Mouse (Mus musculus) heart, adult 2 months (tissue): ENCODE results near the gene Ifna6.

Experiments
- CTCF ChIP-seq: fragments of 200-600 bp; IDR thresholded peaks from 2 replicates; pipeline ENCODE4 v1.8.1; 2022; ENCODE audit warnings: antibody characterized with exemption, mild to moderate bottlenecking, moderate library complexity
- POLR2A ChIP-seq: fragments of 200-500 bp; IDR thresholded peaks from 2 replicates; pipeline ENCODE4 v1.6.1; 2011; ENCODE audit warnings: mild to moderate bottlenecking, low read depth, low read length, control low read depth; ENCODE audit not compliant: insufficient read depth

DNA sequence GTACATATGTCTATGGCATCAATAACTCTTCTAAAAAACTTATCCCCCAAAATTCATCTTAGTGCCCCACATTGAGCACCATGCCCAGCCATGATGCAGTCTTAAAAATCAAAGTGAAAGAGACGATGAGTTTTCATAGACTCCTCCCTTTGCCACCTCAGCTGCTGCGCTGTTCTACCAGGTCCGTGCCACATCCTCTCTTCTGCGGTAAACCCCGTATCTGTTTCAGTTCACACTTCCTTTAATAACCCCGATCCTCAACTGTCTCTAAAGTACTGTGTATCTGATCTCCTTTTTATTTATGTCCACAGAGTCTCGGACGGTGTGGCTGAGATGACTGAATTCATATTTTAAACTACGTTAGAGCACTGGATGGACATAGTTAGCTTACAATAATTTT is 37.4 kb downstream of the Ifna6 start:
- no peak for TF ChIP-seq CTCF
- no peak for TF ChIP-seq POLR2A
